Mouse (Mus musculus) hindbrain, embryonic 12.5 days (tissue): ENCODE measurements around the gene Lsm7. TPM values are rescaled to one million over a fixed set of nuclear protein-coding genes. Genes with fewer than 3 reads are reported as not detected.
A peak's percentile ranks its signal among the peaks of the same experiment; 100 is the strongest.

Source experiments
- ATAC-seq: fragments of 200-750 bp; cut with Nextera tagmentation; 2 replicates; pipeline ENCODE4 v1.8.0; 2017; ENCODE audit warnings: moderate TSS enrichment; ENCODE audit not compliant: low FRiP score
- H3K27ac ChIP-seq: fragments of 300-500 bp; sonication (generic); 2 replicates; pipeline ENCODE4 v1.5.1; 2016; ENCODE audit warnings: mild to moderate bottlenecking
- H3K27me3 ChIP-seq: fragments of 300-500 bp; sonication (generic); 2 replicates; pipeline ENCODE4 v1.6.1; 2016; ENCODE audit warnings: mild to moderate bottlenecking
- H3K36me3 ChIP-seq: fragments of 300-500 bp; sonication (generic); 2 replicates; pipeline ENCODE4 v1.6.1; 2016; ENCODE audit warnings: mild to moderate bottlenecking
- H3K4me1 ChIP-seq: fragments of 300-500 bp; sonication (generic); 2 replicates; pipeline ENCODE4 v1.6.1; 2016
- H3K4me2 ChIP-seq: fragments of 300-500 bp; sonication (generic); replicated peaks from 2 replicates; pipeline ENCODE4 v1.6.1; 2016; ENCODE audit warnings: mild to moderate bottlenecking
- H3K4me3 ChIP-seq: fragments of 300-500 bp; sonication (generic); 2 replicates; pipeline ENCODE4 v1.5.1; 2016; ENCODE audit warnings: mild to moderate bottlenecking
- H3K9ac ChIP-seq: fragments of 300-500 bp; sonication (generic); 2 replicates; pipeline ENCODE4 v1.6.1; 2016; ENCODE audit warnings: mild to moderate bottlenecking, moderate library complexity
- H3K9me3 ChIP-seq: fragments of 300-500 bp; sonication (generic); replicated peaks from 2 replicates; pipeline ENCODE4 v1.6.1; 2016; ENCODE audit warnings: mild to moderate bottlenecking
- WGBS: fragments of 180-500 bp; shearing (Covaris S2); methylation state at CpG from one replicate; pipeline ENCODE4 v1.1.7; 2016; 5-methylcytosine and 5-hydroxymethylcytosine counted together
- microRNA counts: library from miRNA; unstranded; fragments of <30 nt; microRNA quantifications from one replicate; lab custom pipeline; 2017
- microRNA-seq: library from miRNA; unstranded; fragments of <30 nt; microRNA quantifications from one replicate; pipeline ENCODE4, GENCODE M21; 2017
- polyA plus RNA-seq: library from polyadenylated mRNA; unstranded; fragments of >200 nt; fragmentation: Nextera tagmentation; extraction: Ambion mirVana; gene quantifications from 2 replicates; pipeline ENCODE4 v1.2.1, GENCODE M21; 2016

Lsm7 gene
- polyA plus RNA-seq, 1 experiment from 2014 or later = 250 TPM

- H3K9me3 ChIP-seq = no peaks in the 10 kb centered on the region
- peak overlapping the region; percentile 98 for H3K4me2 ChIP-seq
- H3K4me1 ChIP-seq = peaks cover 41% of the 10 kb centered on the region
- H3K4me3 ChIP-seq = peak overlapping the region; percentile 47
- H3K27ac ChIP-seq = peak overlapping the region; percentile 76
- 36% methylated on average over 34 of the region's 34 CpGs for WGBS
- H3K27me3 ChIP-seq = peaks cover 60% of the 10 kb centered on the region
- peak; percentile 15; the same call in 1 of the 2 replicates for ATAC-seq
- peaks cover 40% of the 10 kb centered on the region for H3K36me3 ChIP-seq
- H3K9ac ChIP-seq = peak overlapping the region; percentile 76
These were observed 48.5 kb downstream of the Lsm7 start for GRCm38 (mm10) chr10:80806341-80807056.

- H3K4me2 ChIP-seq = no peak overlapping the region
- H3K9ac ChIP-seq = peak overlapping the region; percentile 76; the same call in 1 of the 2 replicates
- peaks cover 41% of the 10 kb centered on the region for H3K4me1 ChIP-seq
- no peaks in the 10 kb centered on the region for H3K9me3 ChIP-seq
- 23% methylated on average over 3 of the region's 3 CpGs for WGBS
- peaks cover 55% of the 10 kb centered on the region for H3K27me3 ChIP-seq
- no peak overlapping the region for H3K27ac ChIP-seq
- H3K4me3 ChIP-seq = 0 out of 2 replicates have a peak overlapping the region, but pooled peaks have one; percentile 47
- peak; percentile 31 for ATAC-seq
- H3K36me3 ChIP-seq = peaks cover 46% of the 10 kb centered on the region
These were observed 49.1 kb downstream of the Lsm7 start for GRCm38 (mm10) chr10:80805925-80806324.

- no peaks in the 10 kb centered on the region for H3K9me3 ChIP-seq
- peaks cover 42% of the 10 kb centered on the region for H3K4me1 ChIP-seq
- no peak for ATAC-seq
- H3K4me3 ChIP-seq = no peak overlapping the region
- H3K27me3 ChIP-seq = peaks cover 49% of the 10 kb centered on the region
- H3K27ac ChIP-seq = no peak overlapping the region
- H3K9ac ChIP-seq = no peak overlapping the region
- H3K36me3 ChIP-seq = peaks cover 46% of the 10 kb centered on the region
- H3K4me2 ChIP-seq = no peak overlapping the region
- 81% methylated on average over 5 of the region's 5 CpGs for WGBS
These were observed 49.7 kb downstream of the Lsm7 start for GRCm38 (mm10) chr10:80805322-80805721.

- peaks cover 49% of the 10 kb centered on the region for H3K36me3 ChIP-seq
- peaks cover 42% of the 10 kb centered on the region for H3K4me1 ChIP-seq
These were observed 50.1 kb downstream of the Lsm7 start, which contains the start of gene Amh for GRCm38 (mm10) chr10:80804916-80805315. Amh (plus strand) TSS chr10:80805243.

GRCm38 (mm10) chr10:80804340-80804739 is 50.7 kb downstream of the Lsm7 start:
- no peak overlapping the region for H3K4me2 ChIP-seq
- H3K27ac ChIP-seq = no peak overlapping the region
- no peak overlapping the region for H3K9ac ChIP-seq
- H3K36me3 ChIP-seq = peaks cover 50% of the 10 kb centered on the region
- no peaks in the 10 kb centered on the region for H3K9me3 ChIP-seq
- no peak for ATAC-seq
- WGBS = 93% methylated on average over 2 of the region's 2 CpGs
- peaks cover 46% of the 10 kb centered on the region for H3K4me1 ChIP-seq
- H3K4me3 ChIP-seq = no peak overlapping the region
- peaks cover 41% of the 10 kb centered on the region for H3K27me3 ChIP-seq

More at GRCm38 (mm10) chr10:80804916-80805315, 50.1 kb downstream of the Lsm7 start, which contains the start of gene Amh:
- no peak for ATAC-seq
- Histone ChIP-seq H3K9ac (peak within 1 kb of the TSS; percentile 76), H3K27ac (no peak within 1 kb of the TSS), H3K27me3 (peaks cover 45% of the 10 kb centered on the region), H3K9me3 (no peaks in the 10 kb centered on the region), H3K4me3 (no peak within 1 kb of the TSS), H3K4me2 (no peak within 1 kb of the TSS)
- WGBS = 70% methylated on average over 6 of the region's 6 CpGs

GRCm38 (mm10) chr10:80802996-80803395 is 52.0 kb downstream of the Lsm7 start:
- Histone ChIP-seq H3K4me1 (peaks cover 36% of the 10 kb centered on the region), H3K36me3 (peaks cover 50% of the 10 kb centered on the region), H3K9me3 (no peaks in the 10 kb centered on the region), H3K27me3 (peaks cover 27% of the 10 kb centered on the region), H3K4me2 (no peak overlapping the region), H3K9ac (no peak overlapping the region), H3K4me3 (no peak overlapping the region), H3K27ac (no peak overlapping the region)
- WGBS = 83% methylated on average over 3 of the region's 3 CpGs
- ATAC-seq = no peak

MicroRNAs encoded within 50 kb of the gene (microRNA counts, 519-probe panel; counts per million panel counts)
- 470 counts per million, percentile 58 among the panel's probes with 10 or more counts for microRNA mmu-miR-1982 (lab: Ali Mortazavi, UCI)

Small RNA genes within 50 kb of the gene (microRNA-seq; reads per million reads assigned to microRNA genes)
- gene Mir1982 = 2.7 reads per million, percentile 2 among the genes with 10 or more reads in this experiment

Other genes starting within 250 kb of the Lsm7 start
- 5.2 and 5.3 TPM in 2 replicates for gene Gm49322, start 249.2 kb downstream of the Lsm7 start, polyA plus RNA-seq
- 190 and 192 TPM in 2 replicates for gene Csnk1g2, start 232.4 kb downstream of the Lsm7 start, polyA plus RNA-seq
- gene Btbd2, start 198.1 kb downstream of the Lsm7 start, polyA plus RNA-seq = 87.8 and 96.4 TPM in 2 replicates
- 88.1 and 90.3 TPM in 2 replicates for gene Mknk2, start 177.1 kb downstream of the Lsm7 start, polyA plus RNA-seq
- 56.5 and 62.9 TPM in 2 replicates for gene Mob3a, start 153.2 kb downstream of the Lsm7 start, polyA plus RNA-seq
- 27.1 and 30.5 TPM in 2 replicates for gene Izumo4, start 153.0 kb downstream of the Lsm7 start, polyA plus RNA-seq
- 101 TPM in 2 replicates for gene Ap3d1, start 112.9 kb downstream of the Lsm7 start, polyA plus RNA-seq
- 25.9 and 27.4 TPM in 2 replicates for gene Dot1l, start 100.0 kb downstream of the Lsm7 start, polyA plus RNA-seq
- 65.3 and 71.8 TPM in 2 replicates for gene Sf3a2, start 57.0 kb downstream of the Lsm7 start, polyA plus RNA-seq
- gene Plekhj1, start 56.6 kb downstream of the Lsm7 start, polyA plus RNA-seq = 139 TPM in 2 replicates
- gene Amh, start 50.0 kb downstream of the Lsm7 start, polyA plus RNA-seq = not detected in 2 replicates
- 0.83 and 1.7 TPM in 2 replicates for gene Jsrp1, start 41.7 kb downstream of the Lsm7 start, polyA plus RNA-seq
- gene Oaz1, start 28.6 kb downstream of the Lsm7 start, polyA plus RNA-seq = 1,255 and 1,389 TPM in 2 replicates
- gene Lingo3, start 11.2 kb downstream of the Lsm7 start, polyA plus RNA-seq = 0.74 and 0.94 TPM in 2 replicates
- gene Sppl2b, start 66 bp upstream of the Lsm7 start, polyA plus RNA-seq = 56.6 and 58.8 TPM in 2 replicates
- 0.08 TPM in 2 replicates for gene Tmprss9, start 16.6 kb upstream of the Lsm7 start, polyA plus RNA-seq
- gene Timm13, start 45.8 kb upstream of the Lsm7 start, polyA plus RNA-seq = 271 and 305 TPM in 2 replicates
- 56.8 and 57.9 TPM in 2 replicates for gene Lmnb2, start 63.0 kb upstream of the Lsm7 start, polyA plus RNA-seq
- 11.8 and 15.8 TPM in 2 replicates for gene Gadd45b, start 74.9 kb upstream of the Lsm7 start, polyA plus RNA-seq
- 10.1 and 10.7 TPM in 2 replicates for gene Gng7, start 159.7 kb upstream of the Lsm7 start, polyA plus RNA-seq
- gene Diras1, start 170.5 kb upstream of the Lsm7 start, polyA plus RNA-seq = 16.4 and 16.7 TPM in 2 replicates
- 33.8 and 37.0 TPM in 2 replicates for gene Slc39a3, start 182.2 kb upstream of the Lsm7 start, polyA plus RNA-seq
- 259 and 269 TPM in 2 replicates for gene Sgta, start 205.0 kb upstream of the Lsm7 start, polyA plus RNA-seq
- 57.5 and 58.0 TPM in 2 replicates for gene Thop1, start 214.8 kb upstream of the Lsm7 start, polyA plus RNA-seq
- gene Creb3l3, start 243.7 kb upstream of the Lsm7 start, polyA plus RNA-seq = 0.12 and 0.46 TPM in 2 replicates